Mouse (Mus musculus): ENCODE data around the gene Psme3.
"Not testable (repeated sequence)": the region's sequence is repeated elsewhere in the genome, so short reads cannot be mapped to it uniquely, and the experiment has no call there.

Gene Psme3

GRCm38 (mm10) chr11:101312150-101312549 is 3.9 kb upstream of the Psme3 start:
- DNase-seq (ENCODE audit: low read depth): no peak

GRCm38 (mm10) chr11:101314567-101314966 is 1.4 kb upstream of the Psme3 start:
- DNase-seq (ENCODE audit: low read depth): no peak

GRCm38 (mm10) chr11:101315082-101315650 is 847 bp upstream of the Psme3 start:
- no peak for DNase-seq (ENCODE audit: low read depth)

- DNase-seq (ENCODE audit: low read depth): peak; percentile 75
Measured at GRCm38 (mm10) chr11:101316501-101316917, 496 bp downstream of the Psme3 start.

- peak; percentile 51 for DNase-seq (ENCODE audit: low read depth)
Measured at GRCm38 (mm10) chr11:101323609-101324008, 7.6 kb downstream of the Psme3 start.

GRCm38 (mm10) chr11:101324763-101325162 is 8.8 kb downstream of the Psme3 start, which contains the start of gene Aoc2:
Gene Aoc2, plus strand, starts transcription at chr11:101325063.
- no peak for DNase-seq (ENCODE audit: low read depth)

- not testable (repeated sequence) for DNase-seq (ENCODE audit: low read depth)
Measured at GRCm38 (mm10) chr11:101325201-101325600, 9.2 kb downstream of the Psme3 start.

- no peak for DNase-seq (ENCODE audit: low read depth)
Measured at GRCm38 (mm10) chr11:101326147-101326546, 10.1 kb downstream of the Psme3 start.

GRCm38 (mm10) chr11:101327311-101327710 is 11.3 kb downstream of the Psme3 start:
- no peak for DNase-seq (ENCODE audit: low read depth)

GRCm38 (mm10) chr11:101328941-101329635 is 13.1 kb downstream of the Psme3 start:
- no peak for DNase-seq (ENCODE audit: low read depth)

- DNase-seq (ENCODE audit: low read depth): no peak
Measured at GRCm38 (mm10) chr11:101330371-101330924, 14.4 kb downstream of the Psme3 start, which contains the start of gene Aoc3. Gene Aoc3, plus strand, starts transcription at chr11:101330605.

GRCm38 (mm10) chr11:101330961-101331360 is 14.9 kb downstream of the Psme3 start:
- not testable (repeated sequence) for DNase-seq (ENCODE audit: low read depth)

- DNase-seq (ENCODE audit: low read depth): no peak
Measured at GRCm38 (mm10) chr11:101332537-101332936, 16.5 kb downstream of the Psme3 start.

- no peak for DNase-seq (ENCODE audit: low read depth)
Measured at GRCm38 (mm10) chr11:101334023-101334422, 18.0 kb downstream of the Psme3 start.

- no peak for DNase-seq (ENCODE audit: low read depth)
Measured at GRCm38 (mm10) chr11:101334516-101334915, 18.5 kb downstream of the Psme3 start.

GRCm38 (mm10) chr11:101335685-101336084 is 19.7 kb downstream of the Psme3 start:
- DNase-seq (ENCODE audit: low read depth): no peak

- DNase-seq (ENCODE audit: low read depth): peak; percentile 47
Measured at GRCm38 (mm10) chr11:101338123-101338760, 22.2 kb downstream of the Psme3 start.

- DNase-seq (ENCODE audit: low read depth): no peak
Measured at GRCm38 (mm10) chr11:101347083-101347775, 31.2 kb downstream of the Psme3 start.

- DNase-seq (ENCODE audit: low read depth): no peak
Measured at GRCm38 (mm10) chr11:101348774-101349173, 32.8 kb downstream of the Psme3 start.

GRCm38 (mm10) chr11:101349216-101349615 is 33.2 kb downstream of the Psme3 start:
- DNase-seq (ENCODE audit: low read depth): no peak

- DNase-seq (ENCODE audit: low read depth): no peak
Measured at GRCm38 (mm10) chr11:101351100-101351720, 35.2 kb downstream of the Psme3 start.

- DNase-seq (ENCODE audit: low read depth): no peak
Measured at GRCm38 (mm10) chr11:101351721-101352111, 35.7 kb downstream of the Psme3 start.
